Mouse (Mus musculus): ENCODE results near the gene Focad.

DNA sequence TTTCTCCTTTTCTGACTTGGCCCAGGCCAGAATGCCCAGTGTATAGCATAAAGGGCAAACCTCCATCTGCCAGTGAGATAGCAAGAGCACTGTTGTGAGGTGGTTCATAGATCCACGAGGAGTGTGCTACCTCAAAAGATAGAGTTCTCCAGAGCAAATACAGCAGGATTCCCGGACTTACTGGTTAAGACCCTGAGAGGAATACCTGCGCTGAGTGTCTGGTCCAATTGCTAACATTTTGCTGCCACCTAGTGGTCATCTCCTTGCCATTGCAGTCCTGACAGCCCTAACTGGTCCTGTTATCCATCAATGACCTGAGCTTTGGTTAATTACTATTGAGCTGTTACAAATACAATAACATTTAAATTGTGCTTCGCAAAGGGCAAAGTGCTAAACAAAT is 256.5 kb downstream of the Focad start:
- TF ChIP-seq CTCF (IDR thresholded peaks at IDR 0.05; ENCODE audit: extremely low read depth, insufficient read depth, low read length) (peak; percentile 98), POLR2A (IDR thresholded peaks at IDR 0.05; ENCODE audit: extremely low read depth, insufficient read depth, low read length) (no peak)
